Mouse (Mus musculus) left cerebral cortex, postnatal 25 days (tissue): ENCODE results near the gene Uhrf1bp1. TPM values are rescaled to one million over a fixed set of nuclear protein-coding genes. Genes with fewer than 3 reads are reported as not detected.
"Not testable (repeated sequence)": the region's sequence is repeated elsewhere in the genome, so short reads cannot be mapped to it uniquely, and the experiment has no call there.

Experiments used
- DNase-seq, 2 experiments: peaks; one replicate each; pipeline ENCODE4 v3.0.0; 2022; ENCODE audit warnings: low spot score in 2 of 2, mixed read lengths in 1 of 2
- intact Hi-C: fragments of 180-260 bp; cut with DNase I; formaldehyde crosslinking; loops from one replicate; pipeline ENCODE4 v1.15.1; 2025
- total RNA-seq, 2 experiments: library from RNA; stranded (reverse); gene quantifications; 2 replicates each; pipeline ENCODE4 v1.2.3; 2021

Uhrf1bp1 gene
- total RNA-seq, 2 experiments from 2014 or later: 17.8 to 22.9 TPM

DNA sequence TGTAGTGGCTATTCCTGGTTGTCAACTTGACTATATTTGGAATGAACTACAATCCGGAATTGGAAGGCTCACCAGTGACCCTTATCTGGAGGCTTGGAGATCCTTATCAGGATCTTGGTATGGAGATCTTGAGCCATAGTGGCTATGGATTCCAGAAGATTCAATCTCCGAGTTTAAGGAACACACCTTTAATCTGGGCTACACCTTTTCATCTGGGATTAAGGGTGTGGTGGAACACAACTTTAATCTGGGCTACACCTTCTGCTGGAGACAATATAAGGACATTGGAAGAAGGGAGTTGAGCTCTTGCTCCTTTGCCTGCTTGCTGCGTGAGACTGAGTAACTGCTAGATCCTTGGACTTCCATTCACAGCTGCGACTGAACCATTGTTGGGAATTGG is 18.4 kb upstream of the Uhrf1bp1 start, which contains the start of gene Snrpc:
Gene Snrpc, plus strand, starts transcription at position 301 of the 400 bp plus-strand sequence.
- intact Hi-C loops, DNase-seq: not testable (repeated sequence)

DNA sequence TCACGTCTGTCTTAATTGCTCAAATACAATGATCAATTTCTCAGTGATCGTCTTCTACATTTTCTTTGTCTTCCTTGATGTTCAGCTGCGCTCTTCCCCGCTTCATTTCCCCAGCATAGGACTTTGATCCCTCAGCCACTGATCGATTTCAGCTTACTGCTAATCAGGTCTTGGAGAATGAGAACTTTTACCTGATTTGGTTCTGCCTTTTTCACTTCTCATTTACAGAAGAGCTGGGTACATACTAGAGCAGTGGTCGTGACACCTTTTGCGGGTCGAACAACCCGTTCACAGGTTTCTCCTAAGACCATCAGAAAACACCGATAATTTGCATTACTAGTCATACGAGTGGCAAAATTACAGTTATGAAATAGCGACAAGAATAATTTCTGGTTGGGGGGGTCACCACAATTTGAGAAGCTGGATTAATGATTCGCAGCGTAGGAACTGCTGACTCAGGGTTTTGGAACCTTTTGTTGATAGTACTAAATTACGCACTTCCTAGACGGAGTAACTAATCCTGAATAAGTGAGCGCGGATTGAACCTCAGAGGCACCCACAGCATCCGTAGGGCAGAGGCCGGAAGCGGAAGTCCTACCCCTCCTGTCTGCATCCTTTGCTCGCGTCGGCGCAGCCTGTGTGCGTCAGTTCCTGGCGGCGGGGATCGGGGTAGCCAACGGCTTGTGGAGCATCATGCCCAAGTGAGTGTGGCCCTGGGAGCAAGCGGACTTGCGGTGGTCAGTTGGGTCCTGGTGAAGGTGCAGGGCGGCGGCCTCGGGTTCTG is 16.6 kb upstream of the Uhrf1bp1 start:
- DNase-seq: peak; percentile 95 to 99
- intact Hi-C loops: loop anchor here (1.0 to 2.0 kb wide), 2 partner anchors 19 to 67 kb away; partner anchors contain the start of gene D17Wsu92e

DNA sequence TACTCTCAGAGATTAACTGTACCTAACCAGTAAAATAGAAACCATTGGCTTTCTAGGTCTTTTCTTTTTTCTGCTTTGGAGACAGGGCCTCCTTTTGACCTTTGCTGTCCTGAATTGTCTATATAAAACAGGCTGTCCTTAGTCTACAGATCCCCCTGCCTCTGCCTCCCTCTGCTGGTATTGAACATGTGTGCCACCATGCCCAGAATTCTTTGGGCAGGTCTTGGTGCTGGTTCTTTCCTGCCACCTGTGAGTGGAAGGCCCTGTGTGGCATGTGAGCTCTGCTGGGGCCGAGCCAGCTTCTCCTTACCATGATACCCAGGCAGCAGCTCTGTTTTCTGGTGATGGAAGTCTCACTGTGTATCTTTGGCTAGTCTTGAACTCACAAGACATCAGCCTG is 7.9 kb upstream of the Uhrf1bp1 start:
- intact Hi-C loops: no loop called here
- DNase-seq: no peak

DNA sequence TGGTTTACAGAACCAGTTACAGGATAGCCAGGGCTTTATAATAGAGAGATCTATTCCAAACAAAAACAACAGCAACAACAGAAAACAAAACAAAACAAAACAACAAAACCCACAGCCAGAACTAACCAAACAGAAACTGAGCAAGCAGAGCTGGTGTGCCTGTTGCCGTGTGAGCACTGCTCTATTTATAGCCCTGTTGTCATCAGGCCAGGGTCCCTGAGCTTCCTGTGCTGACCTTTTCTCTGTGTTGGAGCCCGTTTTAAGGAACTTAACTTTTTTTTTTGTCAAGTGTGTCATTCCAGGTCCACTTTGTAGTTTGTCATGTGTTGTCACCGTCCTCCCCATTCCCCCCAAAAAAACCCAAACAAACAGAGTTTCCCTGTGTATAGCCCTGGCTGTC is 5.2 kb upstream of the Uhrf1bp1 start:
- peak in 1 of 2 experiments; percentile 21 for DNase-seq

DNA sequence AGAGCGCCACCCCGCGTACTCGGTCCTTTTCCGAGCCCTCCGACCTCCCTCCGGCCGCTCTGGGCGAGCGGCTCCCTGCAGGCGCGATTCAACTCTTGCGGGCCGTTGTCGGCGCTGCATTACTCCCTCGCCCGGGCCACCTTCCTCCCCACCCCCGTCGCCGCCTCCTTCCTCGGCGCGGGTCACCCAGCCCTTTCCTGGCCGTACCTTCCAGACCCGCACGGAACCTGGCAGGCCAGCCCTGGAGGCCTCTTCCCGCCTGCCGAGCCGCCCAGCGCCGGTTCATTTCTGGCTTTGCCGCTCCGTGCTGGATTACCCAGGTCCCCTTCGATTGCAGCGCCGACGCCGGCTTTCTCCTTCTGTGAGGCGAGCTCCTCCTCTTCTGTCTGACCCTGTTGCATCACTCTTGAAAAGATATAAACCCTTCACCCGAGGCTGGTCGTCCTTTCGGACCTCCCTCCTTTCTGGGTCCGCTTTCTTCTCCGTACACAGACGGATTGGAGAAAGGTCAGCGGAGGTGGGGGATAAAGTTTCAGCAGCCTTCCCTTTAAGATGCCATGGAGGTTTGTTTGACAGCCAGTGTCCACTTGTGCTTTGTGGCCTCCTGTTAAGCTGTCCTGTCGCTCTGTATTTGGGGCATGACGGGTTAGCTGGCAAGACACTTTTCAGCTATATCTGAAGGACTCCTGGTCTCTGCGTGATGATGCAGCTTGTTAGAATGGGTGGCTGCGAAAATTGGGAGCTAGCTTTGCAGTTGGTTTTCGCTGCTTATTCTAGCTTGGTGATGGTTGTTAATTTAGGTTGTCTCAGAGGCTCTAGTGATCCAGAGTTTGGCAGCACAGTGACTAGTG is 782 bp downstream of the Uhrf1bp1 start:
- intact Hi-C loops: no loop called here
- DNase-seq: peak; percentile 19 to 40

More for the DNA sequence above, 5.2 kb upstream of the Uhrf1bp1 start:
- intact Hi-C loops: no loop called here

DNA sequence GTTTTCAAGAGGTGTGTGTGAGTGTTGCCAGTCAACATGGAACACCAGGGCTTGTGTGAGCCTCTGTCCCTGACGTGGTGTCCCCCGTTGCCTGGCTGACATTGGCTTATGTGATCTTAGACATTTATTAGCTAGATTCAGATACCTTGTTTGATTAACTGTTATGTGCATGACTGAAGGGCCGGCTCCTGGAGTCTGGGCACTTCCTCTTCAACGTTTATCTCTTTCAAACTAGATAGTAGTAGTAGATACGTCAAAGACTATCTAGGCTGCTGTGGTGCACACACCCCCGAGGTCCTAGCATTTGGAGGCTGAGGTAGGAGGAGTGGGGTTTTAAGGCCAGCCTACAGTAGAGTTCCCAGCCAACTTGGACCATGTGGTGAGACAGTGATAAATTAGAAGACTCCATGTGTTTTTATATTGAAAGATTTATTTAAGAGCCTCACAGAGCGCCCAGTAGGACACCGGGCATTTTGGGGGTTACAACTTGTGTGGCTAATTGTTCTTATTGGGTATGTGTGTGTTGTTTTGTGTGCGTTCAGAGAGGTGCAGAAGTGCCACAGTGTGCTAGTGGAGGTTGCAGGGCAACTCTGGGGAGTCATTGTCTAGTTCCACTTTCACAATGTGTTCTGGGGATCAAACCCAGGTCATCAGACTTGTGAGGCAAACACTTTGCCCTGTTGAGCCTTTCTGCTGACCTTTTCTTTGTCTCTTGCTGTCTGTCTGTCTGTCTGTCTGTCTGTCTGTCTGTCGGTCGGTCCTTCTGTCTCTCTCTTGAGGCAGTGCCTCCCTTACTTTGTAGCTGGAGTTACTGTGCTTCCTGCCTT is 1.6 kb downstream of the Uhrf1bp1 start:
- intact Hi-C loops: no loop called here
- DNase-seq: no peak

DNA sequence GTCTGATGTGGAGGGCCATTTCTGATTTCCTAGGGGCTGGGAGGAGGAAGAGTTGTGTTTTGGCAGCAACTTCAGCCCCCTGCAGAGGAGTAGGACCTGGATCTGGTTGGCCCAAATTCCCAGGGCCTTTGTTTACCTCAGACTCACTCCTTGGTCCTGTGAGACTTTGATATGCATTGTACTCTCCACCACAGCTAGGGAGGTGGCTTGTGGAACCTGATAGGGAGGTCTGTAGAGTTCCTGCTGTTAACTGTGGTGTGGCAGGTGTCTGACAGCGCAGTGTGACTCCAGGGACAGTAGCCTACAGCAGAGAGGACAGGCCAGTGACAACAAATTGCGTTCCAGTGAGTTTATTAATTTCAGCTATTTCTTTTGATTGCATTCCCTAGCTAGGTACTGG is 2.9 kb downstream of the Uhrf1bp1 start:
- no peak for DNase-seq
- intact Hi-C loops: no loop called here

DNA sequence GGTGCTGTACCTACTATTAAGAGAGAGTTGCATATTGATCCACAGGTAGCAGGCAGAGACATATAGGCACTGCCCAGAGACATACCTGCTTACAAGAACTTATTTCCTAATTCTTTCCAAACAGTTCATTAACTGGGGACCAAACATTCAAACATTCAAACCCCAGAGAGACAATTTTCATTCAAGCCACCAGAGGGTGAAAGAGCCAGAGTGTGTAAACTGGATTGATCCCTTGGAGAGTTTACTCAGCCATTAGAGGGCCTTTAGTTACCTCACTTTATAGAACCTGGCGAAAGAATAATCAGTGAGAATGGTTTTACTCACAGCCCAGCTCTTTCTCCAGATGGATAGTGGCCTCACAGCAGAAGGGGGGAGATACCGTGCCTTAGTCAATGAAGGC is 9.2 kb downstream of the Uhrf1bp1 start:
- no peak for DNase-seq
- intact Hi-C loops: no loop called here

DNA sequence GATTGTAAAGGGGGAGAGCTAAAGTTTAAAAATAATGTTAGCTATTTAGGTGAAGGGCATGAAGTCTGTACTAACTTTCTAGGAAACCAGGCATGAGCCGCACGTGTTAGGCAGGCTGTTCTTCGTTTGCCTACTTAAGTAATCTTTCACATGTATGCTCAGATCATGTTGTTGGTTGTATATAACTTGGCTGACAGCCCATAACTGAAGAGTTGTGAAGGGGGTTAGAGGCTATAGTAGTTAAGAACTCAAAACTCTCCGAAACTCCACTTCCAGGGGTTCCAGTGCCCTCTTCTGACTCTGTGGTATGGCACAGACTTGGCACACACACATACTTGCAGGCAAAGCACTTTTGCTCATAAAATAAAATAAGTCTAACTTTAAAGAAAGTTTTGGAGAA is 10.5 kb downstream of the Uhrf1bp1 start:
- intact Hi-C loops: no loop called here

DNA sequence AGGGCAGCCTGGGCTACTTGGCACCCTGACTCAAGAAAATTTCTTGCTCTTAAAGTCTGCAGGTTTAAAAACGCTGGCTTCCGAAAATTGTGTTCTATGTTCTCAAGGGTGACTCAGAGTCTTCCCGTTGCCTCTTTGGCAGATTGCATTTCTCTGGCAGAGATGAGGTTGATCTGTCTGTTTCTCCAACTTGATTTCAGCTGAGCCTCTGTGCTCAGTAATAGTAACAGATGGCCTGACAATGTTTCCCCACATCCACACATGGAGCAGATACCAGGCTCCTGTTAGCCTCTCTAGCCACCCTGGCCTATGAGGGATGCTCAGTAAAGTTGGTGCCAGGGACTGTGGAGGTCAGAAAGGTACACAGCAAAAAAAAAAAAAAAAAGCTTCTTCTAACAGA is 15.6 kb downstream of the Uhrf1bp1 start:
- peak; percentile 28 to 86 for DNase-seq
- intact Hi-C loops: no loop called here

More for the DNA sequence above, 10.5 kb downstream of the Uhrf1bp1 start:
- no peak for DNase-seq

DNA sequence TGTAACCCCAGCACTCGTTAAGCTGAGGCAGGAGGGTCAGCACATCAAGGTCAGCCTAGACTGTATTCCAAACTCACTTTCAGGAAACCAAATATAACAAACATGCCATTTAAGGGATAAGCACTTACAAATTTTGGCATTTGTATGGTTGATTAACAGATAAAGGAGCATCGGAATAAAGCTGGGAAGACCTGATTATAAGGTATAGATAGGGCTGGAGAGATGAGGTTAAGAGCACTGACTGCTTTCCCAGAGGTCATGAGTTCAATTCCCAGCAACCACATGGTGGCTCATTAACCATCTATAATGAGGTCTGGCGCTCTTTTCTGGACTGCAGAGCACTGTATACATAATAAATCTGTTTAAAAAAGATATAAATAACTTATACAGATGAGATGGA is 17.3 kb downstream of the Uhrf1bp1 start:
- intact Hi-C loops: no loop called here
- no peak for DNase-seq

DNA sequence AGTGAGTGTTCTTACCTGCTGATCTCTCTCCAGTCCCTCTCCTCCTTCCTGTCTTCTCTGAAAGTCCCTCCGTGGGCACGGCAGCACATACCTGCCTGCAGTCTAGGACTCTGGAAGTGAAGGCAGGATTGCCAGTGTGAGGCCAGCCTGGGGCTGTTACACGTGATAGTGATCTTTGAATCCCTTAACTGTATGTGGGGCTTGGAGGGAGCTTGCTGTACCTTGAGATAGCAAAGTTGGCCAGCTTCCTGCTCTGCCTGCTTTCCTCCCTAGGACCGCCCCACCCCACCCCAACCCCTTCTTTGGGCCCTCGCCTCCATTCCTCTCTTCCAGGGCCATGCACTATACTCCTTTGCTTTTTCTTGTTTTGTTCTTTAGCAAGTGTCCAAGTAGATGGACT is 18.3 kb downstream of the Uhrf1bp1 start:
- intact Hi-C loops: no loop called here
- DNase-seq: no peak

DNA sequence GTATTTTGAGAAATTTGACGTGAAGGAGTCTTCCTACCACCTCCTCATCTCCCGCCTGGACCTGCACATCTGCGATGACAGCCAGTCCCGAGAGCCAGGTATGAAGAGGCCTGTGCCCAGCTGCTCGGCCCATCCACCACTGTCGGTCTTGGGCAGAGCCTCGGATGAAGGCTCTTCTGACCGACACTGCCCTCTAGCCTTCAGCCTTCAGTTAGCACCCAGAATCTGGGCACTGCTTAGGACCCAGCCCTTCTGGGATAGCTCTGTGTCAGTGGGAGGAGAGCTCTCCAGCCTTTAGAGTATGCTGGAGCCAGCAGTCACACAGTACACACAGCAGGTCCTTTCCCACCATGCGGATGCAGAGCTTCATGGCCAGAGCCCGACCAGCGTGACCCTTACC is 25.3 kb downstream of the Uhrf1bp1 start:
- no peak for DNase-seq

DNA sequence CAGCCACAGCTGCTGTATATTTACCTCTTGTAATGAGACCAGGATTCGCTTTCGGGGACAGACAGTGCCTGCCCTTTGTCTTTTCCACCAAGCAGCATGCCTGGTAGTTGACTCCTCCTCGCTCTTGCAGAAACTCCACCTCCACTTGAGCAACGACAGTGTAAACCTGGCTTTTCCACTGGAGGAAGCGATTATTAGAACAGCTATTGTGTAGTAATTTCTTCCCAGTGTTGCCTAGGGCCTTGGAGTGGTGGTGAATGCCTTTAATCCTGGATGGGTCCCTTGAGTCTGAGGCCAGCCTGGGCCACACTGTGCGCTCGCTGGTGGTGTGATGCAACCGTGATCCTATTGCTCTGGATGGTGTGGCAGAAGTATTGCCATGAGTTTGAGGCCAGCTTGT is 26.9 kb downstream of the Uhrf1bp1 start:
- no peak for DNase-seq
- intact Hi-C loops: no loop called here

More for the DNA sequence above, 25.3 kb downstream of the Uhrf1bp1 start:
- intact Hi-C loops: no loop called here

DNA sequence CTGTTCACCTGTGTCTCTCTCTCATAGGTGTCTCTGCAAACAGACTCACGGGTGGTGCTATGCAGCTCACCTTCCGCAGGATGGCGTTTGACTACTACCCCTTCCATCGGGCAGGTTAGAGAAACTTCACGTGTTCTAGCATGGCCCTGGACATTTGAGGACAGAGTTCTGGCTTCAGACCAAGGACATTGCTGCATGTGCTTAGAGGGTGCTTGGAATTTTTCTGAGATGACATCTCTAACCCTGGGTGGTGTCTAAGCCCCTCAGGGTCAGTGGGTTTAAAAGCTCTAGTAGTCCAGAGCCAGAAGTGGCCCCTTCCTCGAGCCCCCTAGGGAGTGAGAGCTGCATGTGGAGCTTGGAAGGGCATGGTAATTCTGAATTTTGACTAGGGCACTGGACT is 27.8 kb downstream of the Uhrf1bp1 start:
- intact Hi-C loops: no loop called here
- DNase-seq: no peak

DNA sequence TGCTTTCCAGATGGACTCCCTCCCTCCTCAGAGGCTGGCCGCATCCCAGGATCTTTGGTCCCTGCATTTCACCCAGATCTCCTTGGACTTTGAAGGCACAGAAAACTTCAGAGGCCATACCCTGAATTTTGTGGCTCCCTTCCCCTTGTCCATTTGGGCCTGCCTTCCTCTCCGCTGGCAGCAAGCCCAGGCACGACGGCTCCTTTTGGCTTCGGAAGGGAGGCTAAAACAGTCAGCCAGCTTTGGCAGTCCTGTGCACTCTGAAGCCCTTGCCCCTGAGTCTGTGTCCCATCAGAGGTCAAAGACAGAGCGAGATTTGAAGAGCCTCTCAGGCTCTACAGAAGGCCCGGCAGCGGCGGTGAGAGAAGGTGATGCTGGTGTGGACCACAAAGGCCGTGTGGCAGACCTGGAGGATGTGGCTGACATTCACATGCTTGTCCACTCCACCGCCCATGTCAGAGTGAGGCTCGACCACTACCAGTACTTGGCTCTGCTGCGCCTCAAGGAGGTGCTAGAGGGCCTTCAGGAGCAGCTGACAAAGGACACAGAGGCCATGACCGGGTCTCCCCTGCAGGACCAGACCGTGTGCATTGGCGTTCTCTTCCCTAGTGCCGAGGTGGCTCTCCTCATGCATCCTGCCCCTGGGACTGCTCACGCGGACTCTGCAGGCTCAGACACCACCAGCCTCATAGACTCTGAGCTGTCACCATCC is 30.4 kb downstream of the Uhrf1bp1 start:
- intact Hi-C loops: no loop called here

DNA sequence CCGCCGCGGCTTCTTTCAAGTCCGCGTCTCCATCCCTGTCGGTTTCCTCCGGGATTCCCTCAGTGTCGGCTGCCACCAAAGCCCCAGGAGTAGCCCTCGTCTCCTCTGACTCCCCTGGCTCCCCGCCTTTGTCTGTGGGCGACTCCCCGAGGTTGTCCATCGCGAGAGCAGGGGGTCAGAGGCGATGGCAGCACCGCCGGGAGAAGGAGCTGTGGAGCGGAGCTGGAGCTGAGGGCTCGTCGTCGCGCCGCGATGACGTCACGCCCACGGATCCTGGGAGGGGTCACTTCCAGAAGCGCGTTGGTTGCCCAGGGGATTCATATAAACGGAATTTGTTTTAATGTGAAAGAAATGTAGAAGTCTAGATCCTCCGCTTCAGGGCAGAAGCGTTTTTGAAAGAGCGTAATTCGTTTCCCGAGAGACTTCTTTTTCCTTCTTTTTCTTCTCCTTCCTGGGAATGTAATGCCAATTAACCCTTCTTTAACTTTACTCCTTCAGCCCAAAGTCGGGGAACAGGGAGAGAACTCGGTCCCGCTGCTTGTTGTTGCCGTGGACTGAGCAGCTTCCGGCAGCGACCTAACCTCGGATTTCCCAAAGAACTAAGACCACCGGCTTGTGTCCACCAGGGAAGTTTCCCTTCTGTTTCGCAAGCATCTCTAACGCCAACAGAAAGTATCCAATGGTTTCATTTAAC is 51.4 kb downstream of the Uhrf1bp1 start:
- DNase-seq: peak; percentile 96
- intact Hi-C loops: loop anchor here (2.0 to 10.0 kb wide), 5 partner anchors 53 to 170 kb away; no protein-coding TSS in a partner anchor

More for the DNA sequence above, 30.4 kb downstream of the Uhrf1bp1 start:
- no peak for DNase-seq

DNA sequence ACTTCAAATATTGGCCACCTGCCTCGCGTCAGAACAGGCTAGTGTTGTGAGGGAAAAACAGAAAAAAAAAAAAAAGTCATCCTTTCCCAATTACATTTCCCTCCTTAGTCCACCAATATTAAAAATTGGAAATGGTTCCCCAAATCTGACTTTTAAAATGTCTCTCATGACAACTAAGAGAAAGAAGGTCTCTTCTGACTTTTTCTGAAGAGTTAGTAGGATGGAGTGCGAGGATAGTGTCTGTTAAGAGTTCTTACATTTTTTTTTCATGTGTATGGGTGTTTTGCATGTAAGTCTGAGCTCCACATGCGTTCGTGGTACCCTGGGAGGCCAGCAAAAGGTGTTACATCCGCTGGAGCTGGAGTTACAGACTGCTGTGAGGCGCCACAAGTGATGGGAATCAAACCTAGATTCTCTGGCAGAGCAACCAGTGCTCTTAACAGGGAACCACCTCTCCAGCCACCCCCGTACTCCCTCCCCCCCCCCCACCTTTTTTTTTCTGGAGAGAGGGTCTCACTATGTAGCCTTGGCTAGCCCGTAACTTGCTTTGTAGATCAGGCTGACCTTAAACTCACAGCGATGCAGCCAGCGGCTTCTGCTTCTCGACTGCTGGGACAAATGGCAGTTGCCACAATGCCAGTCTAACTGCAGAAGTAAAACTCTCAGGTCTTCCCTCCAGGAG is 52.1 kb downstream of the Uhrf1bp1 start:
- intact Hi-C loops: loop anchor here (2.0 to 10.0 kb wide), 4 partner anchors 52 to 169 kb away; no protein-coding TSS in a partner anchor
- no peak for DNase-seq
